Mouse (Mus musculus) midbrain, embryonic 10.5 days (tissue): ENCODE results near the gene Mlip. TPM values are rescaled to one million over a fixed set of nuclear protein-coding genes. Genes with fewer than 3 reads are reported as not detected.
"Not testable (repeated sequence)": the region's sequence is repeated elsewhere in the genome, so short reads cannot be mapped to it uniquely, and the experiment has no call there.

ENCODE experiments used
- DNase-seq: peaks from one replicate; pipeline ENCODE4 v3.0.0-alpha.2; 2017; ENCODE audit warnings: low spot score
- H3K27ac ChIP-seq: fragments of 300-500 bp; sonication (generic); replicated peaks from 2 replicates; pipeline ENCODE4 v1.5.1; 2016; ENCODE audit warnings: mild to moderate bottlenecking
- H3K27me3 ChIP-seq: fragments of 300-500 bp; sonication (generic); 2 replicates; pipeline ENCODE4 v1.6.1; 2016; ENCODE audit warnings: low read depth, mild to moderate bottlenecking; ENCODE audit not compliant: poor library complexity, severe bottlenecking
- H3K36me3 ChIP-seq: fragments of 300-500 bp; sonication (generic); 2 replicates; pipeline ENCODE4 v1.6.1; 2016; ENCODE audit warnings: mild to moderate bottlenecking, moderate library complexity
- H3K4me1 ChIP-seq: fragments of 300-500 bp; sonication (generic); 2 replicates; pipeline ENCODE4 v1.6.1; 2016
- H3K4me3 ChIP-seq: fragments of 300-500 bp; sonication (generic); 2 replicates; pipeline ENCODE4 v1.5.1; 2016; ENCODE audit warnings: mild to moderate bottlenecking, moderate library complexity
- H3K9me3 ChIP-seq: fragments of 300-500 bp; sonication (generic); replicated peaks from 2 replicates; pipeline ENCODE4 v1.6.1; 2016; ENCODE audit warnings: mild to moderate bottlenecking
- WGBS: fragments of 180-500 bp; shearing (Covaris S2); methylation state at CpG from one replicate; pipeline ENCODE4 v1.1.7; 2016; 5-methylcytosine and 5-hydroxymethylcytosine counted together
- polyA plus RNA-seq: library from polyadenylated mRNA; unstranded; fragments of >200 nt; fragmentation: Nextera tagmentation; extraction: Ambion mirVana; gene quantifications from 2 replicates; pipeline ENCODE4 v1.2.1, GENCODE M21; 2016

The Mlip gene
- polyA plus RNA-seq, 1 experiment from 2014 or later, result 0.38 TPM

DNA sequence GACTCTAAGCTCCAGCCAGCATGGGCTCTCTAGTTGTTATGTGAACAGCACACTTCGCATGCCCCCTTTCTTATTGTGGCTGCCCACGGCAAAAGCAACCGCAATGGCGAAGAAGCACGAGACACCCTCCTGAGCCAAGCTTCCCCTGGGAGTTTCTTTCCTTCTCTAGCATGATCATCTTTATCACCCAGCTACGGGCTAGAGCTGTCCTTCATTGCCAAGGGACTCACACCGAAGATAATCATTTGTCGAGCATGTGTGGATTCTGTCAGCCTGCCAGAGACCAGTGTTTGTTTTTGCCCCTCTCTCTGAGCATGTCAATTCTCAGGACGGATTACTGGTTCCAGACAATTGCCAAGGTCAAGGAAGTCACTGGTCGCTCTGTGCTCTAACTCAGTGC is 24.9 kb upstream of the Mlip start:
- Histone ChIP-seq H3K27ac (no peak overlapping the region), H3K4me3 (no peak overlapping the region), H3K4me1 (peaks cover 10% of the 10 kb centered on the region), H3K27me3 (no peaks in the 10 kb centered on the region), H3K36me3 (no peaks in the 10 kb centered on the region), H3K9me3 (no peaks in the 10 kb centered on the region)
- 66% methylated on average over 10 of the region's 10 CpGs for WGBS
- DNase-seq, result no peak

DNA sequence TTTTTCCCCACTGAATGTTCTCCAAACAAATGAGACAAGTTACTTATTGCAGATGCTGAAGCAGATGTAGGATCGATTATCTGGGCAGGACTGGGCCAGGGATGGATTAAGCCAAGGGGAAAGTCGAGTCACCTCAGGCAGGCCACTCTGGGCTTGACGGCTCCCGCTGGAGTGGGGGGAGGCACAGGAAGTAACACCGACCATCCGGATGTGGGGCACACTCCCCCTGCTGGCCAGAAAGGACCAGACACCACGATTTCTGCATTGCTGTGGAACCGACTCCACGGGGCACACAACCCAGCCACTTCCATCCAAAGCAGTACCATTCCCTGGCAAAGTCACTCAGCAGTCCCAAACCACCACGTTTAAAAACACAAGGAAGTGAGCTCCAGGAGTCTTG is 24.3 kb upstream of the Mlip start:
- Histone ChIP-seq H3K9me3 (no peaks in the 10 kb centered on the region), H3K4me3 (no peak overlapping the region), H3K4me1 (peaks cover 10% of the 10 kb centered on the region), H3K27ac (no peak overlapping the region), H3K27me3 (no peaks in the 10 kb centered on the region), H3K36me3 (no peaks in the 10 kb centered on the region)
- DNase-seq, result no peak
- 71% methylated on average over 10 of the region's 10 CpGs for WGBS

DNA sequence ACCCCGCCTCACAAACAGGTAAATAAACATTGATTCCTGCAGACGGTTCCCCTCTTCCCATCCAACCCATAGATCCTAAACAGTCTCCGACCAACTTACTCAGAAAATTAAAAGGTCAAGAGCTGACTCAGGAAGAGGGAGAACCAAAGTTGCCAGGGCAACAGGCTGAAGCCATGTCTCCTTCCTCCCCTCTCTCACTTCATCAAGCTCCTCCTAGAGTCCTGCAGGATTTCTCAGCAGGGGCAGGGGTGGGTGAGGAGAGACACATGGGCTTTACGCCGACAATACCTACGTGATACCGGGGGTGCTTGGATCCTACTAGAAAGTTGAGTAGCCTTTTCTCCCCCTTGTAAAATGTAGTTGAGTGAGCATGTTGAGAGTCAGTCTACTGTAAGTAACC is 23.8 kb upstream of the Mlip start:
- Histone ChIP-seq H3K9me3 (no peaks in the 10 kb centered on the region), H3K4me1 (peaks cover 10% of the 10 kb centered on the region), H3K4me3 (no peak overlapping the region), H3K36me3 (no peaks in the 10 kb centered on the region), H3K27ac (no peak overlapping the region), H3K27me3 (no peaks in the 10 kb centered on the region)
- 92% methylated on average over 7 of the region's 7 CpGs for WGBS
- no peak for DNase-seq

DNA sequence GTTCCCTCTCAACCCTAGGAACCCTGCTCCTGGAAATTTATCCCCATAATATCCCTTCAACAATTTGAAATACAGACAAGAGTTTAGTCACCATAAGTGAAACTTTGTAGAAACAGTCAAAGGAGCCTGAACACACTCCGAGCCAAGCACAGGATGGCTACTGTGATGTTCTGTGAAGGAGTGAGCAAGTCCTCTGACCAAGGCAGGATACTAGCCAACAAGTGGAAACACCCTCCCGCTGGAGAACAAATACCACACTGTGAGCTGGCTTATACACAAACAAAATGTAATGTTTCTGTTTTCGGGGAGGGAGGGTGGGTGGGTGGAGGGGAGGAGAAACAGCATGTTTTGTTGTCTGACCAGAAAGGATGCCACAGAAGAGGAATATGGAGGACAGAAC is 17.9 kb upstream of the Mlip start:
- Histone ChIP-seq H3K4me3 (no peak overlapping the region), H3K36me3 (no peaks in the 10 kb centered on the region), H3K27ac (no peak overlapping the region), H3K27me3 (no peaks in the 10 kb centered on the region), H3K4me1 (no peaks in the 10 kb centered on the region), H3K9me3 (no peaks in the 10 kb centered on the region)
- WGBS, result 71% methylated on average over 3 of the region's 3 CpGs
- DNase-seq, result no peak

DNA sequence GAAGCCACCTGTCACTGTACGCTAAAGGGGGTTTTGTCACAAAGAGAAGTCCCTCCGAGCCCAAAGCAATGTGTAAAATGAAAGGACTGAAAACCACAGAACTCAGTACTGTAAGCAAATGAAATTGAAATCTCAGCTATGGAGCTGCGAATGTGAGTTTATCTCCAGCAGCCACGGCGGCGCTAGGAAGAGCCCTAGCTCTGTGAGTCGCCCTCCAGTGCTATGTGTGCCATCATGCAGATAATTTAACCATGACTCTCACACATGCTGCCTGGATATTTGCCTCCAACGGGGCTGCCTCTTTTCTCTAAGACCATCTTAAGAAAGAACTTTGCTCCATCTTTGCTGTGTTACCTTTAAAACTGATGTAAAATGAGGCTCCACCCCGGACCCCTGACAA is 16.5 kb upstream of the Mlip start:
- Histone ChIP-seq H3K9me3 (no peaks in the 10 kb centered on the region), H3K27ac (no peak overlapping the region), H3K36me3 (no peaks in the 10 kb centered on the region), H3K27me3 (no peaks in the 10 kb centered on the region), H3K4me3 (no peak overlapping the region), H3K4me1 (no peaks in the 10 kb centered on the region)
- DNase-seq, result no peak
- WGBS, result 85% methylated on average over 9 of the region's 9 CpGs

DNA sequence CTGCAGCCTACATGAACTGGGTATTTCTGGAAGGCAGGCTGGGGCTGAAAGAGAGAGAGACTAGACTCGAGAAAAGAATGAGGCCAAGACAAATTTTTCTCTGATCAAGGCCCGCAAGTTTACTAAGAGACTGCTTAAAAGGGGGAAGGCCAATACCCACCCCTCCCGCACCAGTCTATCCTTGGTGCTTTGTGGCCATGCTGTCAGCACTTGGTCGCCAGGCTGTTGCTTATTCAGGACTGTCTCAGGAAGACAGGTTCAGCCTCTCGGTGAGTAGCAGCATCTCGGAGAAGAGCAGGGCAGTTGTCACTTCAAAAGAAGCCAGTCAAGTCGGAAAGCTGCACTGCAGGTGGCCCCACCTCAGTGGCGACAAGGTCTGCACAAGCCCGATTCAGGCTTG is 11.9 kb upstream of the Mlip start:
- H3K4me3 ChIP-seq, H3K9me3 ChIP-seq, H3K4me1 ChIP-seq, H3K36me3 ChIP-seq, DNase-seq, H3K27ac ChIP-seq, H3K27me3 ChIP-seq: not testable (repeated sequence)
- WGBS, result 67% methylated on average over 9 of the region's 9 CpGs

DNA sequence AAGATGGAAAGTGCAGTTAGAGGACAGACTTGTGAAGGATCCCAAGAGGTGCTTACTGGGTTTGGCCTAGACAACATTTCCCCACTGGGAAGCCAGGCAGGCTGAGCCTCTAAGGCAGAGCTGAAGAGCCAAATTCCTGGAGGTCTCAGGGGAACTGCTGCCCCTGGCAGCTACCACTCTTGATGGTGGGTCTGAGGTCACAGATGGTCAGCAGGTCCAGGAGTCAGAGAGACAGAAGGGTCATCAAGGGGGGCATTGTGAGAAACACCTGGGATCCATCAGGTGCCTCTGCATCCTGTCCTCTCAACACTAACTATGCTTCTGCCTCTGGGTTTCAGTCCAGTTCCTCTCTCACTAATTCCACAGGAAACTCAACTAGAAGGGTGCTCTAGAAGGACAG is 10.1 kb upstream of the Mlip start:
- Histone ChIP-seq H3K27ac (no peak overlapping the region), H3K36me3 (no peaks in the 10 kb centered on the region), H3K4me3 (no peak overlapping the region), H3K9me3 (no peaks in the 10 kb centered on the region), H3K4me1 (no peaks in the 10 kb centered on the region), H3K27me3 (no peaks in the 10 kb centered on the region)
- no peak for DNase-seq

DNA sequence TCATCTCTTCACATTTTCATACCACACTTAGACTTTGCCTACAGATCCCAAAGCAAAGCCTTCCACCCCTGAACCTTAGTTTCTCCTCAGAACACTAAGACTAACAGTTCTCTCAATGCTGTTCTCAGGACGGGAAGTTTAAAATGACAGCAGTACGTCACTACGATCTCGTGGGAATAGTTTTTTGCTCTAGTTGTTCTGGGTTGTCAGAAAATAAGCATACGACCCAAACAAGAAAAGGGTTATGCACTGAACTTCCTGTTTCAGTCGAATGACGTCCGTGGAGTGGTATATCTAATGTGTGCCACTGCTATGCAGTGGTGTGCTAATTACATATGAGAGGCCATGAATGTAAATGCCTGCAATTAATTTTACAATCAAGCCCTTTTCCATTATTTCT is 7.9 kb upstream of the Mlip start:
- H3K36me3 ChIP-seq, result no peaks in the 10 kb centered on the region
- H3K27ac ChIP-seq, result no peak overlapping the region
- no peaks in the 10 kb centered on the region for H3K27me3 ChIP-seq

DNA sequence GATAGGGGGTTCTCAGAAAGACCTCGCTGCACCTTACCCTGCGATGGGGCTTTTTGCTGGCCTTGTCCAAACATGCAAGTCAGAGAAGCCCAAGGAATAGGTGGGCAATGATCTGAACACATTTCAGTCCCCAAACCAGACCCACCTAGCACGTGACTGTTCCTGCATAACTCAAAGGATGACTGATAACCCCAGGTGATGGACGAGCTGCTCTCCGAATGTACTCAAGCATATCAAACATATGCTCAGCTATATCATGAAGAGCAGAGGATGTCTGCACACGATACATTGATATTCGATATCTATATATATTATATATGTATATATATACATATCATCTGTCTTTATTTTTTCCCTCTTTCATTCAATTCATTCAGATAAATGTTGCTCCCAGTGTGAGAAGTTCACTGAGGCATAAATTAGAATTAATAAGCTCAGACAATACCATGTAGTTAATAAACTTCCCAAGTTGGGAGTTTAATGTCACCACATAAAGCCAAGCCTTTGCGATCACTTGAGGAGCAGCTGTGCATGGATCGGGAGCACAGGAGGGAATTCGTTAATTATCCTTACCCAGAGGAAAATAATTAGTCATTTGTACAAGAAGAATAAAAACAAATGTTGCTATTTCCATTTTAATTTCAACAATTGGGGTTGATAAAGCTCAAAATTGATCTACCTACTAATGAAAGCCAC is 6.7 kb upstream of the Mlip start:
- Histone ChIP-seq H3K4me3 (no peak overlapping the region), H3K36me3 (no peaks in the 10 kb centered on the region), H3K4me1 (no peaks in the 10 kb centered on the region), H3K9me3 (no peaks in the 10 kb centered on the region), H3K27me3 (no peaks in the 10 kb centered on the region), H3K27ac (no peak overlapping the region)
- DNase-seq, result no peak
- 92% methylated on average over 10 of the region's 10 CpGs for WGBS

More for the DNA sequence above, 7.9 kb upstream of the Mlip start:
- WGBS, result 91% methylated on average over 8 of the region's 8 CpGs
- H3K4me3 ChIP-seq, result no peak overlapping the region
- H3K9me3 ChIP-seq, result no peaks in the 10 kb centered on the region
- H3K4me1 ChIP-seq, result no peaks in the 10 kb centered on the region
- no peak for DNase-seq

DNA sequence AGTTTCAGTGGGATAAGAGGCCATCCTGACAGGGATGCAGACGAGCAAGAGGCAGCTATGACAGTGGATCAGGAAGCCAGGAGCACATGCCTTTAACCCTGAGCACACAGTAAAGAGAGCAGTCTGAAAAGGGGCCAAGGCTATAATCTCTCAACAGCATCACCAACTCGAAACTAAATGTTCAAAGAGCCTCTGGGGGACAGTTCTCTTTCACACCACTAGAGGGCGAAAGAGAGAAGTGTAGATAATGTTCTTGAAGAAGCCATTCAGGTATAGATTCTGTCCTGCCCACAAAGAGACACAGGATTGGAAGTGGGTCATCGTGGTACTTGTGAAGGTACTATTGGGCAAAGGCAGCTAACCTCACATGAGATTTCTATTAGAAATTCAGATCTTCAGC is 1.2 kb upstream of the Mlip start:
- no peaks in the 10 kb centered on the region for H3K4me1 ChIP-seq
- no peaks in the 10 kb centered on the region for H3K27me3 ChIP-seq
- H3K9me3 ChIP-seq, result no peaks in the 10 kb centered on the region
- no peak overlapping the region for H3K27ac ChIP-seq
- WGBS, result 72% methylated on average over 4 of the region's 4 CpGs
- H3K36me3 ChIP-seq, result no peaks in the 10 kb centered on the region
- DNase-seq, result no peak
- H3K4me3 ChIP-seq, result no peak overlapping the region

DNA sequence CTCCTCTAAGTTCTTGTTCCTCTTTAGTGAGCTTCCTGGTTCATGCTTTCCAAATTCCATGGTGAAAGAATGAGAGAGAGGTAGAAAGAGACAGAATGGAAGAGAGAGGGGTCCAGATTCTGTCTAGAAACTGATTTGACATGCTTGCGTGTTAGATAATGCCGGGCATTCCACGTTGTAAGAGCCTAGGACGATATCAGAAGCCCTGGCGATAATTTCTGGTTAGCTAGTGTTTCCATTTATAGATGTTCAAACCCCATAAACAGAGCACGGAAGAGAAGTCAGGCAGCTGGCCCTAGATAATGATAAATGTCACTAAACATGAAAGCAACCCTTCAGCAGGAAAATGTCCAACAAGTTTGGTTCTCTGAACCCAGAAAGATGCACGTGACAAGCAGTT is 5.1 kb downstream of the Mlip start:
- H3K36me3 ChIP-seq, result no peaks in the 10 kb centered on the region
- H3K9me3 ChIP-seq, result no peaks in the 10 kb centered on the region
- H3K27me3 ChIP-seq, result no peaks in the 10 kb centered on the region
- 91% methylated on average over 7 of the region's 7 CpGs for WGBS
- no peak overlapping the region for H3K27ac ChIP-seq
- no peaks in the 10 kb centered on the region for H3K4me1 ChIP-seq
- no peak overlapping the region for H3K4me3 ChIP-seq
- no peak for DNase-seq

DNA sequence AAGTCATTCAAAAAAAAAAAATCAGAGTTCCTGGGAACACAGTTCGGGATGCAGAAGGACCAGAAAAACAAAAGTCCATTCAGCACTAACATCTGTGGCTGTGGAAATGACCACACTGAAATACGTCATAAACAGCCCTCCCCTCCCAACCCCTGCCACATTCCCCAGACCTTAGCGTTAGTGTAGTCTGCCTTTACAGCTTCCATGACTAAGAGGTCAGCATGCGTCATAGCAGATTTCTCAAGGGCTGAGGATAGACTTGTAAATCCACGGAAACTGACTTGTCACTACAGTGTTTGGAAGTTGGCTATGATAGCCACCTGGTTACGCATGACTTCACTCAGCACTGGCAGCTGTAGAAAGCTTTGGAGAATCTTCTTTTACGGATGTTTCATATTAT is 8.5 kb downstream of the Mlip start:
- no peak for DNase-seq
- Histone ChIP-seq H3K9me3 (no peaks in the 10 kb centered on the region), H3K27me3 (no peaks in the 10 kb centered on the region), H3K36me3 (no peaks in the 10 kb centered on the region), H3K4me3 (no peak overlapping the region), H3K4me1 (peaks cover 9% of the 10 kb centered on the region), H3K27ac (no peak overlapping the region)
- 85% methylated on average over 7 of the region's 7 CpGs for WGBS

DNA sequence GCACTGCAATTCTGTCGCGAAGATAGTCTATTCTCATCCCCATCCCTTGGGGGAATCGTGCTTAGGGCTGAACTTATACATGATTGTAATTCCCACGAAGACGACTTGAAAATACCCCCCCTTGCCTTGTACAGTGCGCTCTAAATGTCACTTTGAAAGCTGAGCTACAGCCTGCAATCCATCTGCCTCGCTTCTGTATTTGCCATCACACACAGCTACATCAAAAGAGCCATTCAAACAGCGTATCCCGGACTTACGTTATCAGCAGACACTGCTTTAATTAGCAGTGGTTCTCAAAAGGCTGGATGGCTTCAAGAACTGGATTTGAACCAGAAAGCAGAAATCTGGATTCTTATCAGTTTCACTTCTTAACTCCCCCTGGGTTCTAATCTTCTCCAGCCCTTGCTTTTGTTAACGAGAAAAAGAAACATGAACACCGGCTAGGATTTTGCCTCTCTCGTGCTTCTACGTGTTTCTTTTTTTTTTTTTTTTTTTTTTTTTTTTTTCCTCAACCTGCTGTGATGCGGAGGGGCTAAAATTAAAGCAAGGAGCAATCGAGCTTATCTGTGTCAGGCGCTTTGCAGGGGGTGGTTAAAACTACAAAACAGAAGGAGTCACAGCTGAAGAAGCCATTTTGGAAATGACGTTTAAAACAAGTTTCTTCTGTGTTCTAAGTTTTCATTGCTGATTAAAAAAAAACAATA is 12.5 kb downstream of the Mlip start:
- H3K36me3 ChIP-seq, result no peaks in the 10 kb centered on the region
- no peaks in the 10 kb centered on the region for H3K9me3 ChIP-seq
- WGBS, result 59% methylated on average over 18 of the region's 18 CpGs
- H3K4me3 ChIP-seq, result no peak overlapping the region
- peak overlapping the region; percentile 13; the same call in 1 of the 2 replicates for H3K27ac ChIP-seq
- no peaks in the 10 kb centered on the region for H3K27me3 ChIP-seq
- peaks cover 9% of the 10 kb centered on the region for H3K4me1 ChIP-seq
- DNase-seq, result no peak
